Mouse (Mus musculus) thymus, adult 2 months (tissue): ENCODE measurements at regions not wholly inside any gene's neighbourhood (a gene's known extent, or its start where the extent isn't known, plus 50 kb on each side); places are given as distances from the start of the nearest gene placed in this dataset.

Experiments
- CTCF ChIP-seq: fragments of 200-500 bp; IDR thresholded peaks from 2 replicates; pipeline ENCODE4 v1.5.1; 2012; ENCODE audit warnings: mild to moderate bottlenecking, control low read depth, low read length, moderate library complexity, borderline replicate concordance; ENCODE audit not compliant: control insufficient read depth, poor library complexity, insufficient read depth; ENCODE audit errors: extremely low read depth
- POLR2A ChIP-seq: fragments of 200-500 bp; IDR thresholded peaks from 2 replicates; pipeline ENCODE4 v1.6.1; 2012; ENCODE audit warnings: mild to moderate bottlenecking, low read length, control low read depth, moderate library complexity; ENCODE audit not compliant: control insufficient read depth, poor library complexity, insufficient read depth; ENCODE audit errors: extremely low read depth

GRCm38 (mm10) chr13:51980344-51980743, 133.9 kb downstream of the Gadd45g start:
- no peak for TF ChIP-seq CTCF
- TF ChIP-seq POLR2A = no peak
